Mouse (Mus musculus) thymus, postnatal 25 days (tissue): Measurements from ENCODE around the gene Tfeb.

Source experiments
- DNase-seq: peaks from one replicate; pipeline ENCODE4 v3.0.0; 2022

The Tfeb gene

GRCm38 (mm10) chr17:47792098-47792863, 55.5 kb downstream of the Tfeb start:
- DNase-seq = peak; percentile 64

- peak; percentile 85 for DNase-seq
These were observed 56.5 kb downstream of the Tfeb start for GRCm38 (mm10) chr17:47793377-47793776.

GRCm38 (mm10) chr17:47795446-47795845, 58.6 kb downstream of the Tfeb start:
- peak; percentile 63 for DNase-seq

GRCm38 (mm10) chr17:47796156-47796816, 59.5 kb downstream of the Tfeb start:
- DNase-seq = no peak

GRCm38 (mm10) chr17:47796968-47797367, 60.1 kb downstream of the Tfeb start:
- DNase-seq = peak; percentile 26

- no peak for DNase-seq
These were observed 60.6 kb downstream of the Tfeb start for GRCm38 (mm10) chr17:47797383-47797782.

GRCm38 (mm10) chr17:47802806-47803205, 66.0 kb downstream of the Tfeb start:
- DNase-seq = no peak

GRCm38 (mm10) chr17:47803662-47804061, 66.8 kb downstream of the Tfeb start:
- no peak for DNase-seq

- DNase-seq = no peak
These were observed 68.4 kb downstream of the Tfeb start for GRCm38 (mm10) chr17:47805047-47805835.

- no peak for DNase-seq
These were observed 69.4 kb downstream of the Tfeb start for GRCm38 (mm10) chr17:47806230-47806629.

- no peak for DNase-seq
These were observed 74.5 kb downstream of the Tfeb start for GRCm38 (mm10) chr17:47811265-47811800.

GRCm38 (mm10) chr17:47812200-47812599, 75.4 kb downstream of the Tfeb start:
- no peak for DNase-seq

- peak; percentile 41 for DNase-seq
These were observed 76.8 kb downstream of the Tfeb start for GRCm38 (mm10) chr17:47813616-47814015.

- no peak for DNase-seq
These were observed 77.7 kb downstream of the Tfeb start for GRCm38 (mm10) chr17:47814496-47814895.

- no peak for DNase-seq
These were observed 78.6 kb downstream of the Tfeb start for GRCm38 (mm10) chr17:47815446-47815845.

GRCm38 (mm10) chr17:47818038-47818725, 81.4 kb downstream of the Tfeb start:
- no peak for DNase-seq

GRCm38 (mm10) chr17:47821339-47821738, 84.5 kb downstream of the Tfeb start:
- DNase-seq = no peak

GRCm38 (mm10) chr17:47831161-47831560, 94.3 kb downstream of the Tfeb start:
- DNase-seq = no peak

GRCm38 (mm10) chr17:47831772-47832171, 94.9 kb downstream of the Tfeb start:
- no peak for DNase-seq

GRCm38 (mm10) chr17:47832501-47833028, 95.7 kb downstream of the Tfeb start:
- no peak for DNase-seq

GRCm38 (mm10) chr17:47833029-47833627, 96.3 kb downstream of the Tfeb start:
- peak; percentile 26 for DNase-seq
